Mouse (Mus musculus): Measurements from ENCODE around the gene P2ry6.

GRCm38 (mm10) chr7:100893249-100894056 lies 81.0 kb downstream of the P2ry6 start:
- TF ChIP-seq CTCF (IDR thresholded peaks at IDR 0.05; ENCODE audit: low read depth, low read length): no peak
- no peak for TF ChIP-seq POLR2A (IDR thresholded peaks at IDR 0.05; ENCODE audit: borderline replicate concordance, low read depth, low read length)

Data from bone marrow macrophage, adult 2 months (primary cell).